ENCODE assay signal across 8 mouse cellular contexts in the genomic region with DNA sequence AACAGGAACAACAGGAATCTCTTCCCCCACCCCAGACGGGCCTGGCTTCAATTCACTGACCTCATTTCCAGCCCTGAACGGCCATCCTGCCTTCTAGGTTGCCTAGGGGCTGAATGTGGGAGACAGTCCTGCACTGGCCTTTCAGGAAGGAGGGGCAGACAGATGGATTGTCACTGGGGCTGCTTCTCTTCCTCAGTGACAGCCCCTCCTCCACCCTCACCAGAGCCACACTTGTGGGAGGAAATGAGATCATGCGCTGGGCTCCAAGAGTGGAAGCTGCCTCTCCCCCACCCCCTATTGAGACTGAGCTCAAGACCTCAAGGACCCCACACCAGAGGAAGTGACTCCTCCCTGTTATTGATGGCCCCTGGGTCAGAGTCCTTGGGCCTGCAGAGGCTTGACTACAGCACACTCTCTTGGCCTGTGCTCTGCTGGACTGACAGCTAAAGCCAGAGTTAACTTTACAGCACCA. TPM values are rescaled to one million over a fixed set of nuclear protein-coding genes. Genes with fewer than 3 reads are reported as not detected.
DNase-seq lines count a peak whose midpoint lies in the region; ATAC-seq lines count a peak whose summit lies in the region.

No protein-coding gene starts in this region.

- H3K4me2 ChIP-seq in forebrain, embryonic 13.5 days = no peak overlapping the region
- H3K4me2 ChIP-seq in limb, embryonic 13.5 days (replicated peaks) = no peak overlapping the region
- no peak overlapping the region for H3K4me2 ChIP-seq in midbrain, embryonic 11.5 days
- H3K4me2 ChIP-seq in stomach, embryonic 16.5 days (ENCODE audit: low read depth, low read length) = no peak overlapping the region

- peaks cover 71% of the 10 kb centered on the region for H3K36me3 ChIP-seq in forebrain, embryonic 10.5 days (replicated peaks)
- peaks cover 57% of the 10 kb centered on the region for H3K36me3 ChIP-seq in forebrain, embryonic 13.5 days (ENCODE audit: poor library complexity, severe bottlenecking)
- H3K36me3 ChIP-seq in limb, embryonic 13.5 days = peaks cover 61% of the 10 kb centered on the region
- H3K36me3 ChIP-seq in midbrain, embryonic 11.5 days (ENCODE audit: control insufficient read depth, insufficient read depth, low read length) = peaks cover 7% of the 10 kb centered on the region; the same call in 1 of the 2 replicates
- H3K36me3 ChIP-seq in stomach, embryonic 16.5 days (ENCODE audit: control insufficient read depth, insufficient read depth, low read length) = peaks cover 9% of the 10 kb centered on the region; the same call in 1 of the 2 replicates

- no peak for ATAC-seq in forebrain, embryonic 13.5 days
- ATAC-seq in limb, embryonic 13.5 days (ENCODE audit: low FRiP score, low read depth) = no peak
- ATAC-seq in midbrain, embryonic 11.5 days (ENCODE audit: low FRiP score) = peak; percentile 51; the same call in 1 of the 2 replicates
- peak; percentile 75 for ATAC-seq in stomach, embryonic 16.5 days (ENCODE audit: insufficient read depth, low FRiP score)

- no peak for DNase-seq in forebrain, embryonic 10.5 days (ENCODE audit: extremely low spot score, low spot score)
- peak; percentile 76 for DNase-seq in embryo, embryonic 10 days (ENCODE audit: low spot score)
- peak; percentile 88 to 97 for DNase-seq in heart, adult 9 months (ENCODE audit: low spot score in 2 of 2)
- DNase-seq in kidney, adult 11 months = peak; percentile 91
- no peak for DNase-seq in midbrain, embryonic 11.5 days (ENCODE audit: low spot score, missing footprints)

- no peak overlapping the region for H3K4me3 ChIP-seq in forebrain, embryonic 10.5 days
- no peak overlapping the region for H3K4me3 ChIP-seq in forebrain, embryonic 13.5 days
- no peak overlapping the region for H3K4me3 ChIP-seq in limb, embryonic 13.5 days
- no peak overlapping the region for H3K4me3 ChIP-seq in midbrain, embryonic 11.5 days (ENCODE audit: low read depth, low read length)
- H3K4me3 ChIP-seq in stomach, embryonic 16.5 days (replicated peaks; ENCODE audit: low read length) = no peak overlapping the region

- peak overlapping the region; percentile 67 for H3K27ac ChIP-seq in forebrain, embryonic 10.5 days
- no peak overlapping the region for H3K27ac ChIP-seq in forebrain, embryonic 13.5 days
- H3K27ac ChIP-seq in limb, embryonic 13.5 days = peak overlapping the region; percentile 23; the same call in 1 of the 2 replicates
- H3K27ac ChIP-seq in midbrain, embryonic 11.5 days (ENCODE audit: low read depth, low read length) = no peak overlapping the region
- peak overlapping the region; percentile 55 for H3K27ac ChIP-seq in stomach, embryonic 16.5 days (ENCODE audit: low read length)

- H3K27me3 ChIP-seq in forebrain, embryonic 10.5 days (ENCODE audit: poor library complexity, severe bottlenecking) = no peaks in the 10 kb centered on the region
- no peaks in the 10 kb centered on the region for H3K27me3 ChIP-seq in forebrain, embryonic 13.5 days
- H3K27me3 ChIP-seq in limb, embryonic 13.5 days = no peaks in the 10 kb centered on the region
- H3K27me3 ChIP-seq in midbrain, embryonic 11.5 days (ENCODE audit: control insufficient read depth, insufficient read depth, low read length) = no peaks in the 10 kb centered on the region
- H3K27me3 ChIP-seq in stomach, embryonic 16.5 days (ENCODE audit: control insufficient read depth, insufficient read depth, low read length) = no peaks in the 10 kb centered on the region

- 68% methylated on average over 3 of the region's 3 CpGs for WGBS in forebrain, embryonic 10.5 days
- WGBS in forebrain, embryonic 13.5 days = 82% methylated on average over 3 of the region's 3 CpGs
- WGBS in limb, embryonic 13.5 days = 15% methylated on average over 3 of the region's 3 CpGs
- 55% methylated on average over 3 of the region's 3 CpGs for WGBS in midbrain, embryonic 11.5 days
- WGBS in stomach, embryonic 16.5 days = 29% methylated on average over 3 of the region's 3 CpGs

- no peak overlapping the region for H3K9ac ChIP-seq in forebrain, embryonic 13.5 days
- H3K9ac ChIP-seq in limb, embryonic 13.5 days = peak overlapping the region; percentile 35; the same call in 1 of the 2 replicates
- H3K9ac ChIP-seq in midbrain, embryonic 11.5 days (ENCODE audit: low read length) = no peak overlapping the region
- no peak overlapping the region for H3K9ac ChIP-seq in stomach, embryonic 16.5 days (ENCODE audit: low read length)

- no peaks in the 10 kb centered on the region for H3K9me3 ChIP-seq in forebrain, embryonic 10.5 days
- no peaks in the 10 kb centered on the region for H3K9me3 ChIP-seq in forebrain, embryonic 13.5 days (replicated peaks)
- H3K9me3 ChIP-seq in limb, embryonic 13.5 days = no peaks in the 10 kb centered on the region
- H3K9me3 ChIP-seq in midbrain, embryonic 11.5 days (ENCODE audit: control insufficient read depth, low read length) = no peaks in the 10 kb centered on the region
- no peaks in the 10 kb centered on the region for H3K9me3 ChIP-seq in stomach, embryonic 16.5 days (replicated peaks; ENCODE audit: control insufficient read depth, low read length)

- H3K4me1 ChIP-seq in forebrain, embryonic 10.5 days = peaks cover 30% of the 10 kb centered on the region
- peaks cover 4% of the 10 kb centered on the region; the same call in 1 of the 2 replicates for H3K4me1 ChIP-seq in forebrain, embryonic 13.5 days
- peaks cover 9% of the 10 kb centered on the region for H3K4me1 ChIP-seq in limb, embryonic 13.5 days
- H3K4me1 ChIP-seq in midbrain, embryonic 11.5 days (ENCODE audit: control insufficient read depth, insufficient read depth, low read length) = peaks cover 5% of the 10 kb centered on the region
- peaks cover 22% of the 10 kb centered on the region; the same call in 1 of the 2 replicates for H3K4me1 ChIP-seq in stomach, embryonic 16.5 days (ENCODE audit: control insufficient read depth, insufficient read depth, low read length)

RNA-seq across cellular contexts. Expression of a gene that starts 30.1 kb away (rescaled TPM):
- polyA plus RNA-seq in forebrain, embryonic 10.5 days (2016; fragmentation: Nextera tagmentation; extraction: Ambion mirVana) = 26.2 and 28.8 TPM in 2 replicates
- polyA plus RNA-seq in forebrain, embryonic 13.5 days (2015; fragmentation: Nextera tagmentation; extraction: Ambion mirVana) = 24.8 and 26.7 TPM in 2 replicates
- polyA plus RNA-seq in limb, embryonic 13.5 days (2015; fragmentation: Nextera tagmentation; extraction: Ambion mirVana) = 34.2 and 36.6 TPM in 2 replicates
- 24.8 and 25.3 TPM in 2 replicates for polyA plus RNA-seq in midbrain, embryonic 11.5 days (2014; fragmentation: Nextera tagmentation; extraction: Ambion mirVana)
- polyA plus RNA-seq in stomach, embryonic 16.5 days (2015; fragmentation: Nextera tagmentation; extraction: Ambion mirVana) = 26.5 and 26.7 TPM in 2 replicates

RNA-seq across cellular contexts. Expression of a gene that starts 49.6 kb away (rescaled TPM):
- polyA plus RNA-seq in forebrain, embryonic 10.5 days (2016; fragmentation: Nextera tagmentation; extraction: Ambion mirVana) = 18.7 and 20.4 TPM in 2 replicates
- polyA plus RNA-seq in forebrain, embryonic 13.5 days (2015; fragmentation: Nextera tagmentation; extraction: Ambion mirVana) = 14.1 and 16.1 TPM in 2 replicates
- polyA plus RNA-seq in limb, embryonic 13.5 days (2015; fragmentation: Nextera tagmentation; extraction: Ambion mirVana) = 13.9 and 14.3 TPM in 2 replicates
- 13.7 and 18.3 TPM in 2 replicates for polyA plus RNA-seq in midbrain, embryonic 11.5 days (2014; fragmentation: Nextera tagmentation; extraction: Ambion mirVana)
- 20.0 and 20.8 TPM in 2 replicates for polyA plus RNA-seq in stomach, embryonic 16.5 days (2015; fragmentation: Nextera tagmentation; extraction: Ambion mirVana)

RNA-seq across cellular contexts. Expression of a gene that starts 51.4 kb away (rescaled TPM):
- 0.90 and 1.1 TPM in 2 replicates for polyA plus RNA-seq in forebrain, embryonic 10.5 days (2016; fragmentation: Nextera tagmentation; extraction: Ambion mirVana)
- 3.0 and 3.3 TPM in 2 replicates for polyA plus RNA-seq in forebrain, embryonic 13.5 days (2015; fragmentation: Nextera tagmentation; extraction: Ambion mirVana)
- 0.38 and 0.77 TPM in 2 replicates for polyA plus RNA-seq in limb, embryonic 13.5 days (2015; fragmentation: Nextera tagmentation; extraction: Ambion mirVana)
- polyA plus RNA-seq in midbrain, embryonic 11.5 days (2014; fragmentation: Nextera tagmentation; extraction: Ambion mirVana) = 0.74 and 0.77 TPM in 2 replicates
- 0.40 and 0.51 TPM in 2 replicates for polyA plus RNA-seq in stomach, embryonic 16.5 days (2015; fragmentation: Nextera tagmentation; extraction: Ambion mirVana)

Comparison
In these comparisons a context has a peak if more than half of its experiments do, and no peak if none do; other contexts are left out.
1. H3K27ac ChIP-seq: peak in forebrain, embryonic 10.5 days (single experiment), limb, embryonic 13.5 days (single experiment) and stomach, embryonic 16.5 days (single experiment); none in forebrain, embryonic 13.5 days (single experiment) and midbrain, embryonic 11.5 days (single experiment).
2. DNase-seq: peak in embryo, embryonic 10 days (single experiment), heart, adult 9 months (2 of 2) and kidney, adult 11 months (single experiment); none in forebrain, embryonic 10.5 days (single experiment) and midbrain, embryonic 11.5 days (single experiment).
3. ATAC-seq: peak in midbrain, embryonic 11.5 days (single experiment) and stomach, embryonic 16.5 days (single experiment); none in forebrain, embryonic 13.5 days (single experiment) and limb, embryonic 13.5 days (single experiment).